Mouse (Mus musculus): ENCODE data around the gene Robo4. TPM values are rescaled to one million over a fixed set of nuclear protein-coding genes. Genes with fewer than 3 reads are reported as not detected.

Gene Robo4
- polyA plus RNA-seq, 1 experiment from 2014 or later, result 4.5 TPM

GRCm38 (mm10) chr9:37453328-37453727 is 51.6 kb downstream of the Robo4 start:
- H3K4me1 ChIP-seq (ENCODE audit: control insufficient read depth, insufficient read depth, low read length), result peaks cover 46% of the 10 kb centered on the region
- H3K9me3 ChIP-seq (ENCODE audit: control insufficient read depth, low read length), result no peaks in the 10 kb centered on the region
- DNase-seq (no peak), ATAC-seq (ENCODE audit: low FRiP score, low TSS enrichment) (no peak)
- no peak overlapping the region for H3K4me2 ChIP-seq (ENCODE audit: low read length)
- H3K27ac ChIP-seq (replicated peaks; ENCODE audit: low read depth, low read length), result no peak overlapping the region
- H3K36me3 ChIP-seq (ENCODE audit: control insufficient read depth, insufficient read depth, low read length), result no peaks in the 10 kb centered on the region
- H3K9ac ChIP-seq (replicated peaks; ENCODE audit: low read length), result no peak overlapping the region
- peaks cover 36% of the 10 kb centered on the region; the same call in 1 of the 2 replicates for H3K27me3 ChIP-seq (ENCODE audit: control insufficient read depth, insufficient read depth, low read length)
- H3K4me3 ChIP-seq (replicated peaks; ENCODE audit: low read depth, low read length), result no peak overlapping the region
- WGBS, result 26% methylated on average over 4 of the region's 4 CpGs

DNA sequence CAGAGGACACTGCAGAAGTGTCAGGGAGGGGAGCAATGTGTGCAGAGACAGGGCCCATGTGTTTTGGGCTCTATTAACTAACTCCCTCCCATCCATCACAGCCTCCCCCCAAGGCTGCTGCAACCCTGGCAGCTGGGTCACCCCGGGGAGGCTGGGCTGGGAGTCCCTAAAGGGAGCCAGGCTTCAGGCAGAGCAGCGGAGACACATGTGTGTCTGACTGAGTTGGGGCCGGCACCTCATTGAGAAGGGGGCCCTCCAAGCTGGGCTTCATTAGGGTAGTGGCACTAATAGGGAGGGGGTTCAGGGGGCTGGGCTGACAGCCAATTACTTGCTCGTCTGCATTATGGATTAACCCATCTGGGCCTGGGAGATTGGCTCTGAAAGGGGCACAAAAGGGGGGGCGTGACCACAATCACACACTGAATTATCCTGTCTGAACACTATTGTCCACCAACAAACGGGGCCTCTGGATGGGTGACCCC is 52.4 kb downstream of the Robo4 start:
- Histone ChIP-seq H3K9me3 (ENCODE audit: control insufficient read depth, low read length) (no peaks in the 10 kb centered on the region), H3K4me1 (ENCODE audit: control insufficient read depth, insufficient read depth, low read length) (peaks cover 46% of the 10 kb centered on the region), H3K27me3 (ENCODE audit: control insufficient read depth, insufficient read depth, low read length) (peaks cover 42% of the 10 kb centered on the region; the same call in 1 of the 2 replicates), H3K36me3 (ENCODE audit: control insufficient read depth, insufficient read depth, low read length) (no peaks in the 10 kb centered on the region), H3K4me2 (ENCODE audit: low read length) (no peak overlapping the region), H3K4me3 (replicated peaks; ENCODE audit: low read depth, low read length) (no peak overlapping the region), H3K9ac (replicated peaks; ENCODE audit: low read length) (no peak overlapping the region), H3K27ac (replicated peaks; ENCODE audit: low read depth, low read length) (0 out of 2 replicates have a peak overlapping the region, but pooled peaks have one; percentile 26)
- DNase-seq (peak; percentile 70), ATAC-seq (ENCODE audit: low FRiP score, low TSS enrichment) (peak; percentile 70)
- WGBS, result 2% methylated on average over 6 of the region's 6 CpGs

- Histone ChIP-seq H3K9ac (replicated peaks; ENCODE audit: low read length) (no peak overlapping the region), H3K27me3 (ENCODE audit: control insufficient read depth, insufficient read depth, low read length) (peaks cover 42% of the 10 kb centered on the region; the same call in 1 of the 2 replicates), H3K4me1 (ENCODE audit: control insufficient read depth, insufficient read depth, low read length) (peaks cover 55% of the 10 kb centered on the region), H3K36me3 (ENCODE audit: control insufficient read depth, insufficient read depth, low read length) (no peaks in the 10 kb centered on the region), H3K27ac (replicated peaks; ENCODE audit: low read depth, low read length) (peak overlapping the region; percentile 17; the same call in 1 of the 2 replicates), H3K9me3 (ENCODE audit: control insufficient read depth, low read length) (no peaks in the 10 kb centered on the region), H3K4me3 (replicated peaks; ENCODE audit: low read depth, low read length) (no peak overlapping the region), H3K4me2 (ENCODE audit: low read length) (no peak overlapping the region)
- 3% methylated on average over 3 of the region's 3 CpGs for WGBS
- DNase-seq (peak; percentile 41), ATAC-seq (ENCODE audit: low FRiP score, low TSS enrichment) (no peak)
Observed at GRCm38 (mm10) chr9:37454991-37455390, 53.3 kb downstream of the Robo4 start.

GRCm38 (mm10) chr9:37455868-37456267 is 54.2 kb downstream of the Robo4 start:
- Histone ChIP-seq H3K36me3 (ENCODE audit: control insufficient read depth, insufficient read depth, low read length) (no peaks in the 10 kb centered on the region), H3K9ac (replicated peaks; ENCODE audit: low read length) (no peak overlapping the region), H3K4me1 (ENCODE audit: control insufficient read depth, insufficient read depth, low read length) (peaks cover 60% of the 10 kb centered on the region), H3K9me3 (ENCODE audit: control insufficient read depth, low read length) (no peaks in the 10 kb centered on the region), H3K27ac (replicated peaks; ENCODE audit: low read depth, low read length) (no peak overlapping the region), H3K4me3 (replicated peaks; ENCODE audit: low read depth, low read length) (no peak overlapping the region), H3K27me3 (ENCODE audit: control insufficient read depth, insufficient read depth, low read length) (peaks cover 46% of the 10 kb centered on the region; the same call in 1 of the 2 replicates), H3K4me2 (ENCODE audit: low read length) (peak overlapping the region; percentile 53)
- ATAC-seq (ENCODE audit: low FRiP score, low TSS enrichment) (no peak), DNase-seq (peak; percentile 13)
- 3% methylated on average over 8 of the region's 8 CpGs for WGBS

- no peaks in the 10 kb centered on the region for H3K9me3 ChIP-seq (ENCODE audit: control insufficient read depth, low read length)
- peak overlapping the region; percentile 26 for H3K4me3 ChIP-seq (replicated peaks; ENCODE audit: low read depth, low read length)
- WGBS, result under 1% methylated on average over 20 of the region's 20 CpGs
- H3K36me3 ChIP-seq (ENCODE audit: control insufficient read depth, insufficient read depth, low read length), result no peaks in the 10 kb centered on the region
- H3K4me2 ChIP-seq (ENCODE audit: low read length), result peak overlapping the region; percentile 53
- ATAC-seq (ENCODE audit: low FRiP score, low TSS enrichment), result peak; percentile 58
- peak overlapping the region; percentile 32 for H3K27ac ChIP-seq (replicated peaks; ENCODE audit: low read depth, low read length)
- H3K4me1 ChIP-seq (ENCODE audit: control insufficient read depth, insufficient read depth, low read length), result peaks cover 57% of the 10 kb centered on the region
- peak; percentile 82 for DNase-seq
- peaks cover 52% of the 10 kb centered on the region for H3K27me3 ChIP-seq (ENCODE audit: control insufficient read depth, insufficient read depth, low read length)
- peak overlapping the region; percentile 41 for H3K9ac ChIP-seq (replicated peaks; ENCODE audit: low read length)
Observed at GRCm38 (mm10) chr9:37456481-37456910, 54.8 kb downstream of the Robo4 start.

- Histone ChIP-seq H3K36me3 (ENCODE audit: control insufficient read depth, insufficient read depth, low read length) (no peaks in the 10 kb centered on the region), H3K9me3 (ENCODE audit: control insufficient read depth, low read length) (no peaks in the 10 kb centered on the region), H3K4me2 (ENCODE audit: low read length) (peak overlapping the region; percentile 53; the same call in 1 of the 2 replicates), H3K9ac (replicated peaks; ENCODE audit: low read length) (no peak overlapping the region), H3K4me3 (replicated peaks; ENCODE audit: low read depth, low read length) (no peak overlapping the region), H3K27me3 (ENCODE audit: control insufficient read depth, insufficient read depth, low read length) (peaks cover 59% of the 10 kb centered on the region), H3K4me1 (ENCODE audit: control insufficient read depth, insufficient read depth, low read length) (peaks cover 50% of the 10 kb centered on the region), H3K27ac (replicated peaks; ENCODE audit: low read depth, low read length) (peak overlapping the region; percentile 32; the same call in 1 of the 2 replicates)
- WGBS, result 32% methylated on average over 1 of the region's 1 CpGs
- ATAC-seq (ENCODE audit: low FRiP score, low TSS enrichment) (no peak), DNase-seq (no peak)
Observed at GRCm38 (mm10) chr9:37457151-37457550, 55.5 kb downstream of the Robo4 start.

GRCm38 (mm10) chr9:37459665-37460042 is 58.0 kb downstream of the Robo4 start:
- WGBS, result under 1% methylated on average over 9 of the region's 9 CpGs
- H3K27ac ChIP-seq (replicated peaks; ENCODE audit: low read depth, low read length), result peak overlapping the region; percentile 88
- H3K9me3 ChIP-seq (ENCODE audit: control insufficient read depth, low read length), result no peaks in the 10 kb centered on the region
- no peak for ATAC-seq (ENCODE audit: low FRiP score, low TSS enrichment)
- DNase-seq, result no peak
- H3K9ac ChIP-seq (replicated peaks; ENCODE audit: low read length), result peak overlapping the region; percentile 79
- H3K27me3 ChIP-seq (ENCODE audit: control insufficient read depth, insufficient read depth, low read length), result peaks cover 65% of the 10 kb centered on the region
- peaks cover 44% of the 10 kb centered on the region for H3K4me1 ChIP-seq (ENCODE audit: control insufficient read depth, insufficient read depth, low read length)
- H3K4me3 ChIP-seq (replicated peaks; ENCODE audit: low read depth, low read length), result peak overlapping the region; percentile 59
- H3K36me3 ChIP-seq (ENCODE audit: control insufficient read depth, insufficient read depth, low read length), result no peaks in the 10 kb centered on the region
- peak overlapping the region; percentile 96 for H3K4me2 ChIP-seq (ENCODE audit: low read length)

DNA sequence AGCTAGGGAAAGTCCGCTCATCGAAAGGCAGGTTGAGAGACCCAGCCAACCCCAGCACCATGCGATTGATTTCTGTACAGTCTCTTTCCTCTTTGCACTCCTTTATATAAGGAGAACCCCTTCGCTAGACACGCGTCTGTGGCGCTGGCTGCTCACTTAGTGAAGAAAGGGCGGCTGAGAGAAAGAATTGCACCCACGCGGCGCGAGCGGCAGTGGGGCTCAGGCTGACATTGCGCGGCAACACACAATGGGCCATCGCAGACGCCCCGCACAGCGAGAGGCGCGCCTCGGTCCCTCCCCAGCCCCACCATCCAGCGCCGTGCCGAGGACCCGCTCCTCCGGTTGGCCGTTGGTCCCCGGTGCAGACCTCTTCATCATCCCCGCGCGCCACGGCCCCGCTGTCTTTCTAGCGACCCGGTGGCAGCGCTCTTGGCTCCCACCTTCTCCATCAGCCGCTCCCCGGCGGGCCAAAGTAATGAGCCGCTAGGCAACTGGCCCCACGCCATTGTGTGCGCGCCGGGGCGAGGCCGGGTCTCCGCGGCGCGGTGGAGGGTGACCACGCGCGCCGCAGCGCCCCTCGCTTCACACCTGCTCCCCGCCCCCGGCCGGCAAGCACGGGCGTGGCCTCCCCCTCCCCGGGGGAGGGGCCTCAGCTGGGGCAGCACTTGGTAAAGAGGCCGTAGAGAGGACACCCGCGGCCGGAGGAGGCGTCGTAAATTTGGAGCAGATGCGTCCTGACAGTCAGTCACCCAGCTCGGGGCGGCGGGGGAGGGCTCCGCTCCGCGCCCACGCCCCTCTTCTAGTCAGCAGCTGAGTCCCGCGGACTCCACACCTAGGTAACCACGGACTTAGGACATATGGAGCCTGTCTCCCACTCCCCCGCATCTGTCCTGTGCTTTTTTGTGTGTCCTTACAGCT is 58.6 kb downstream of the Robo4 start:
- peak; percentile 55 for ATAC-seq (ENCODE audit: low FRiP score, low TSS enrichment)
- WGBS, result under 1% methylated on average over 81 of the region's 81 CpGs
- Histone ChIP-seq H3K4me2 (ENCODE audit: low read length) (peak overlapping the region; percentile 96), H3K4me3 (replicated peaks; ENCODE audit: low read depth, low read length) (peak overlapping the region; percentile 59), H3K9me3 (ENCODE audit: control insufficient read depth, low read length) (no peaks in the 10 kb centered on the region), H3K36me3 (ENCODE audit: control insufficient read depth, insufficient read depth, low read length) (no peaks in the 10 kb centered on the region), H3K4me1 (ENCODE audit: control insufficient read depth, insufficient read depth, low read length) (peaks cover 37% of the 10 kb centered on the region), H3K27ac (replicated peaks; ENCODE audit: low read depth, low read length) (peak overlapping the region; percentile 88), H3K27me3 (ENCODE audit: control insufficient read depth, insufficient read depth, low read length) (peaks cover 63% of the 10 kb centered on the region), H3K9ac (replicated peaks; ENCODE audit: low read length) (peak overlapping the region; percentile 79)
- peak; percentile 79 for DNase-seq
